Mouse (Mus musculus) CD4-positive naive resting alpha-beta T cell, adult 57 days (primary cell): ENCODE results near the gene Ranbp3. TPM values are rescaled to one million over a fixed set of nuclear protein-coding genes. Genes with fewer than 3 reads are reported as not detected.

Source experiments
- total RNA-seq: library from RNA; stranded (reverse); gene quantifications from one replicate; pipeline ENCODE4 v1.2.4, GENCODE M21; 2023

The Ranbp3 gene
- total RNA-seq = 111 TPM

DNA sequence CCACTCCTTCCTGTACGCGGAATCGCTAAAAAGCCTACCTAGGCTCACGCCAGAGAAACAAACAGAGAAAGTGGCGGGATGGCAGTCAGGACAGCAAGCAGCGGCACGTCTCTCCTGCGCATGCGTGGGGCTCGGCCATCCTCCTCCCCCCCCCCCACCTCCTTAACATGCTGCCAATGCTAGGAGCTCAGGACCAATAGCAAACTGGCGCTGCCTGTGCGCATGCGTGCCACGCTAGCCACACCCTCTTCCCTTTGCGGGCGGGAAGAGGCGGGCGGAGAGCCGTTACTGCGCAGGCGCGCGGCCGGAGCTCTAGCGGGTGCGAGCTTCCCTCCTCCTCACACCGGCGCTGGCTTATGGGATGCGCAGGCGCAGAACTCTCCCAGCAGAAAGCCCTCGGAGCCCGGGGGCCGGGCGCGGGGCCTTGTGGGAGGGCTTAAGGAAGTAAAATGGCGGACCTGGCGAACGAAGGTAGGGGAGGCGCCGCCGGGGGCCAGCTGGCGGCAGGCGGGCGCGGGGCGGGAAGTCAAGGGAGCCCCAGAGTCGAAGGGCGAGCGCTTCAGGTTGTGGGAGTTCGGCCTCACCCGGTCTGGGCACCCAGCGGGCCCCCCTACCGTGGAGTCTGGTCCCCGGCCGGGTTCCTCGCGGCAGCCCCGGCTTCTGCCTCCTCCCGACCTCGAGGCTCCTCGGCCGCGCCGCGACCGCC, at the start of gene Ranbp3:
Ranbp3 (plus strand) TSS at position 354 of the 706 bp plus-strand sequence.

DNA sequence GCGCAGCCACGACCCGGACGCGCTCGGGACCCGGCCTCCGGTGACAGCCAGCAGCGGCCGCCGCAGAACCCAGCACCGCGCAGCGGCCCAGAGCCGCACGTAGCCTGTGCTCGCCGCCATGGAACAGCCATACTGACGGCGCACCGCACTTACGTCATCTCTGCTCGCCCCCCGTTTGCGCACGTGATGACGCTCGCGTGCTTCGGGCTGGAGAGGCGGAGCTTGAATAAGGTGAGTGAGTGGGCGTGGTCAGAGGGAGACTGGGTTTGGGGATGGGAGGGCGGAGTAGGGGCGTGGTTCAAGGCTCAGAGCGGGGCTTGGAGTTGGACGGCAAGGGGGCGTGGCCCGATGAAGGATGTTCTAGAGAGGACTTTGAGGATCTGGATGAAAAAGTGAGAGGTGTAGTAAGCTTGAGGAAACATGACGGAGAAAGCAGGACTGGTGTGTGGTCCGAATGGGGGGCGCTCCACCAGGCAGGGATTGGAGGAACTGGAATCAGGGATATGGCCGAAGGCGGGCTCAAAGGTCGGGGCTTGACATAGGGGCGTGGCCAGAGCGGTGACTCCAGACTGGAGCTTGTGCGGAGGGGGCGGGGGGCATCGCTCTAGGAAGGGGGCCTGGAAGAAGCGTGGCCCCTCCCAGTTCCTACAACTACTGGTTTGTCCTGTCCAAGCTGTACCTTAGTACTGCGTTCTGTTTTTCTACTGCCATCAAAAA, 46.2 kb upstream of the Ranbp3 start, which contains the start of gene Lonp1:
Lonp1 (minus strand) TSS at position 134 of the 717 bp plus-strand sequence.

DNA sequence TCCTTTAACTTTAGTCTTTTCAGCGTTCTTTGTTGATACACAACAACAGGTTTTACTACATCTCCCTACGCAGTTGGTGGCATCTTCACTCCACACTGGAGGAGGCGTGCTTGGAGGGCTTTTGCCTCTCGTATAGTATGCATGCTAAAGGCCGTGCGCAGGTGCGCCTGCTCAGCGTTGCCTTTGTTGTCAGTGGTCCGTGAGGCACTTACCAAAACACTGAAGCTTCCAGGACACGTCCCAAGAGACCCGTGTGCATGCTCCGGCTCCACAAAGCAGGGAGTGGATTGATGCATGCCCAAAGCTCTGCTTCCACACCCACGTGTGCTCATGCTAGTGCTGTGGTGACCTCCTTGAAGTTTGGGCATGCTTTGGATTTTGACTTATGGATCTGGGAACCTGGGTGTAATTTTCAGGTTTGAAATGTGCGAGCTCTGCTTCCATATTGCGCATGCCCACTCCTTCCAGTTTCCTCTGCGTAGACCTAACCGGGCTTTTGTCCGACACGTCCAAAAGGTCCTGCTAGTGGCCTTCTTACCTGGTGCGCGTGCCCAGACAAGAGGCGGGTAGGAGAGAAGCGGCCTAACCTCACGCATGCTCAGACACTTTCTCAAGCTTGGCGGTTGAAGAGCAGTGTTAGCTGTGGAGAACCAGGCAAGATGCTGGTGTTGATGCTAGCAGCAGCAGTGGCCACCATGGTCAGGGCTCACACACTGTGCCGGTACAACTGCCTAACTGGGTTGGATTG, 45.4 kb upstream of the Ranbp3 start, which contains the start of gene Catsperd:
Catsperd (plus strand) TSS at position 614 of the 748 bp plus-strand sequence.

GRCm38 (mm10) chr17:56717363-56718058, 44.4 kb downstream of the Ranbp3 start, which contains the start of the genes Ndufa11 and Vmac:
Gene Ndufa11, plus strand, starts transcription at chr17:56717767.
Gene Vmac, minus strand, starts transcription at chr17:56718022.

GRCm38 (mm10) chr17:56757416-56758123, 84.5 kb downstream of the Ranbp3 start, which contains the start of gene Nrtn:
Gene Nrtn, minus strand, starts transcription at chr17:56757530.

Other genes with a start within 250 kb of the Ranbp3 start
- gene Ptprs, start 196.8 kb upstream of the Ranbp3 start, total RNA-seq = 11.4 TPM
- gene Znrf4, start 160.9 kb upstream of the Ranbp3 start, total RNA-seq = not detected
- gene Gm20219, start 118.9 kb upstream of the Ranbp3 start, total RNA-seq = 12.2 TPM
- gene Safb2, start 88.7 kb upstream of the Ranbp3 start, total RNA-seq = 425 TPM
- gene Safb, start 88.5 kb upstream of the Ranbp3 start, total RNA-seq = 300 TPM
- gene 2410015M20Rik, start 63.5 kb upstream of the Ranbp3 start, total RNA-seq = 94.2 TPM
- 1,819 TPM for gene Rpl36, start 59.9 kb upstream of the Ranbp3 start, total RNA-seq
- gene Lonp1, start 46.4 kb upstream of the Ranbp3 start, total RNA-seq = 51.3 TPM
- 0.59 TPM for gene Catsperd, start 45.2 kb upstream of the Ranbp3 start, total RNA-seq
- gene Ndufa11, start 44.5 kb downstream of the Ranbp3 start, total RNA-seq = 64.4 TPM
- gene Vmac, start 44.7 kb downstream of the Ranbp3 start, total RNA-seq = 10.4 TPM
- gene Nrtn, start 84.2 kb downstream of the Ranbp3 start, total RNA-seq = not detected
- 60.2 TPM for gene Dus3l, start 91.5 kb downstream of the Ranbp3 start, total RNA-seq
- 1.5 TPM for gene Prr22, start 97.0 kb downstream of the Ranbp3 start, total RNA-seq
- gene Rfx2, start 157.7 kb downstream of the Ranbp3 start, total RNA-seq = 17.7 TPM
- gene Acsbg2, start 201.2 kb downstream of the Ranbp3 start, total RNA-seq = not detected
- 0.65 TPM for gene 1700061G19Rik, start 202.2 kb downstream of the Ranbp3 start, total RNA-seq